ENCODE assay signal across 12 mouse cellular contexts in the genomic region with DNA sequence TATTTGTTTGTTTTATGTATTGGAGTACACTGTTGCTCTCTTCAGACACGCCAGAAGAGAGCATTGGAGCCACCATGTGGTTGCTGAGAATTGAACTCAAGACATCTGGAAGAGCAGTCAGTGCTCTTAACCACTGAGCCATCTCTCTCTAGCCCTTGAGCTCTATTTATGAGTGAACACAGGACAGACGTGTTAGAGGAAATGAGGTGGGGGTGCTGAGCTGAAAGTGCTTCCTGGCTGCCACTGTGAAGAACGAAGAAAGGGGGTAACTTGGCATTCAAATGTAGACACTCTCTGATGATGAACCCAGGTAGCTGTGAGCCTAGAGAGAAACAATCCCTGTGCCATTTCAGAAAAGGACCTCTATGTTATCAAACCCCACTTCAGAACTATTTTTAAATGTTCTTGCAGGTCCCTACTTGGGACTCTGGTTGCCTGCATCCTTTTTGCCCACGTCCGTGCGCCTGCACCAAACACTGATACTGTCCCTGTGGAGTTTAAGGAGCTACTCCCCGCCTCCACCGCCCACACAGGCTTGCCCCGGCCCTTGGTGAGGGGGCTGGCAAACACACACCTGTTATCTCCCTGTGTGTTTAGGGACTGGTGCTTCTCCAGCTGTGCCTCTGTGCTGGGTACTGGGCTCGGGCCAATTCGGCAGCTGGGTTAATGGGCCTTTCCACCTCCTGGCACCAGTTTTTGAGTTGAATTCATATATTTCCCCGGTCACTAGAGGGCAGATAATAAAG. TPM values are rescaled to one million over a fixed set of nuclear protein-coding genes. Genes with fewer than 3 reads are reported as not detected.
DNase-seq lines count a peak whose midpoint lies in the region; ATAC-seq lines count a peak whose summit lies in the region.
"Had no signal": no experiment of that assay in that cellular context is flagged by ENCODE, and none has a peak within 500 bp of the region (broad histone marks: within the 10 kb centered on the region; RNA-seq: fewer than 3 reads in every experiment).

No protein-coding gene starts in this region.

- no peak overlapping the region for H3K9ac ChIP-seq in heart, embryonic 13.5 days
- no peak overlapping the region for H3K9ac ChIP-seq in hindbrain, embryonic 16.5 days (ENCODE audit: low read depth, low read length)
- H3K9ac ChIP-seq in neural tube, embryonic 15.5 days (replicated peaks): no peak overlapping the region
- H3K9ac ChIP-seq: liver, embryonic 15.5 days; stomach, embryonic 15.5 days had no signal

- H3K36me3 ChIP-seq in heart, embryonic 13.5 days: no peaks in the 10 kb centered on the region
- H3K36me3 ChIP-seq in forebrain, embryonic 10.5 days (replicated peaks): no peaks in the 10 kb centered on the region
- H3K36me3 ChIP-seq in hindbrain, embryonic 16.5 days (ENCODE audit: control insufficient read depth, insufficient read depth, low read length): no peaks in the 10 kb centered on the region
- H3K36me3 ChIP-seq in neural tube, embryonic 15.5 days: no peaks in the 10 kb centered on the region
- H3K36me3 ChIP-seq: liver, embryonic 15.5 days; stomach, embryonic 15.5 days had no signal

- H3K27me3 ChIP-seq in heart, embryonic 13.5 days (replicated peaks): peaks cover 12% of the 10 kb centered on the region; the same call in 1 of the 2 replicates
- peaks cover 42% of the 10 kb centered on the region for H3K27me3 ChIP-seq in forebrain, embryonic 10.5 days (ENCODE audit: poor library complexity, severe bottlenecking)
- H3K27me3 ChIP-seq in hindbrain, embryonic 16.5 days (replicated peaks; ENCODE audit: control insufficient read depth, insufficient read depth, low read length): no peaks in the 10 kb centered on the region
- peaks cover 9% of the 10 kb centered on the region; the same call in 1 of the 2 replicates for H3K27me3 ChIP-seq in neural tube, embryonic 15.5 days (replicated peaks)
- H3K27me3 ChIP-seq: stomach, embryonic 15.5 days had no signal

- peaks cover 27% of the 10 kb centered on the region for H3K4me1 ChIP-seq in heart, embryonic 13.5 days
- peaks cover 20% of the 10 kb centered on the region for H3K4me1 ChIP-seq in forebrain, embryonic 10.5 days
- peaks cover 31% of the 10 kb centered on the region for H3K4me1 ChIP-seq in hindbrain, embryonic 16.5 days (ENCODE audit: control insufficient read depth, insufficient read depth, low read depth, low read length)
- H3K4me1 ChIP-seq in neural tube, embryonic 15.5 days: peaks cover 46% of the 10 kb centered on the region

- DNase-seq in heart, adult 9 months (ENCODE audit: low spot score in 2 of 2): no peak
- no peak for DNase-seq in forebrain, embryonic 10.5 days (ENCODE audit: extremely low spot score, low spot score)
- DNase-seq in liver: no peak
- DNase-seq in kidney, postnatal 14 days: no peak
- DNase-seq: adrenal gland, adult 2 months; cerebellum, postnatal 14 days had no signal

- no peaks in the 10 kb centered on the region for H3K9me3 ChIP-seq in heart, embryonic 13.5 days
- no peaks in the 10 kb centered on the region for H3K9me3 ChIP-seq in forebrain, embryonic 10.5 days
- H3K9me3 ChIP-seq in hindbrain, embryonic 16.5 days (ENCODE audit: control insufficient read depth, low read length): no peaks in the 10 kb centered on the region
- no peaks in the 10 kb centered on the region for H3K9me3 ChIP-seq in neural tube, embryonic 15.5 days (replicated peaks)
- H3K9me3 ChIP-seq: liver, embryonic 15.5 days; stomach, embryonic 15.5 days had no signal

- WGBS in heart, embryonic 13.5 days: 32% methylated on average over 12 of the region's 12 CpGs
- WGBS in forebrain, embryonic 10.5 days: 68% methylated on average over 12 of the region's 12 CpGs
- WGBS in hindbrain, embryonic 16.5 days: 29% methylated on average over 12 of the region's 12 CpGs
- 35% methylated on average over 12 of the region's 12 CpGs for WGBS in neural tube, embryonic 15.5 days

- peak overlapping the region; percentile 15 for H3K4me2 ChIP-seq in heart, embryonic 13.5 days
- peak overlapping the region; percentile 37; the same call in 1 of the 2 replicates for H3K4me2 ChIP-seq in hindbrain, embryonic 16.5 days (ENCODE audit: low read length)
- H3K4me2 ChIP-seq in neural tube, embryonic 15.5 days: peak overlapping the region; percentile 22; the same call in 1 of the 2 replicates
- H3K4me2 ChIP-seq: liver, embryonic 15.5 days had no signal

- no peak for ATAC-seq in heart, embryonic 13.5 days (ENCODE audit: extremely low read depth, insufficient number of reproducible peaks, low FRiP score, low TSS enrichment)
- ATAC-seq in hindbrain, embryonic 16.5 days: no peak
- ATAC-seq in neural tube, embryonic 15.5 days (ENCODE audit: low FRiP score): no peak
- ATAC-seq in erythroid progenitor cell, adult 5-6 weeks (replicated peaks; ENCODE audit: low FRiP score, poor library complexity, severe bottlenecking): no peak

- no peak overlapping the region for H3K4me3 ChIP-seq in heart, embryonic 13.5 days
- H3K4me3 ChIP-seq in forebrain, embryonic 10.5 days: no peak overlapping the region
- H3K4me3 ChIP-seq in hindbrain, embryonic 16.5 days (ENCODE audit: low read length): no peak overlapping the region
- no peak overlapping the region for H3K4me3 ChIP-seq in neural tube, embryonic 15.5 days (replicated peaks)
- H3K4me3 ChIP-seq: liver, embryonic 15.5 days; stomach, embryonic 15.5 days had no signal

- no peak overlapping the region for H3K27ac ChIP-seq in heart, embryonic 13.5 days (replicated peaks)
- H3K27ac ChIP-seq in forebrain, embryonic 10.5 days: peak overlapping the region; percentile 68; the same call in 1 of the 2 replicates
- no peak overlapping the region; the same call in 1 of the 2 replicates for H3K27ac ChIP-seq in hindbrain, embryonic 16.5 days (ENCODE audit: low read depth, low read length)
- peak overlapping the region; percentile 71 for H3K27ac ChIP-seq in neural tube, embryonic 15.5 days (replicated peaks)
- H3K27ac ChIP-seq: liver, embryonic 15.5 days; stomach, embryonic 15.5 days had no signal

RNA-seq across cellular contexts. Expression of gene Cdhr3, which starts 58.2 kb away (rescaled TPM):
- 0.17 and 0.36 TPM in 2 replicates for polyA plus RNA-seq in heart, embryonic 13.5 days (2015; fragmentation: Nextera tagmentation; extraction: Ambion mirVana)
- not detected in 2 replicates for polyA plus RNA-seq in forebrain, embryonic 10.5 days (2016; fragmentation: Nextera tagmentation; extraction: Ambion mirVana)
- 0.25 and 0.40 TPM in 2 replicates for polyA plus RNA-seq in hindbrain, embryonic 16.5 days (2015; fragmentation: Nextera tagmentation; extraction: Ambion mirVana)
- polyA plus RNA-seq in neural tube, embryonic 15.5 days (2015; fragmentation: Nextera tagmentation; extraction: Ambion mirVana): 0.18 and 0.32 TPM in 2 replicates
- total RNA-seq in erythroid progenitor cell, adult 5-6 weeks (2015; ENCODE audit: low replicate concordance): not detected in 2 replicates
- not detected in 2 replicates for total RNA-seq in erythroid progenitor cell, adult 5-6 weeks (2017; ENCODE audit: low replicate concordance)
- total RNA-seq: adrenal gland, adult 2 months had no signal
- polyA plus RNA-seq: adrenal gland, adult 2 months had no signal

Comparison
In these comparisons a context has a peak if more than half of its experiments do, and no peak if none do; other contexts are left out.
1. H3K27ac ChIP-seq: peak in forebrain, embryonic 10.5 days (single experiment) and neural tube, embryonic 15.5 days (single experiment); none in heart, embryonic 13.5 days (single experiment) and hindbrain, embryonic 16.5 days (single experiment).
2. Peak in every context shown above with its lines, with median percentiles within 50 percentile points of each other: H3K4me2 ChIP-seq.